Mouse (Mus musculus) intestine, embryonic 14.5 days (tissue): ENCODE results near the gene H2al2a. TPM values are rescaled to one million over a fixed set of nuclear protein-coding genes. Genes with fewer than 3 reads are reported as not detected.

Source experiments
- ATAC-seq: fragments of 200-750 bp; cut with Nextera tagmentation; replicated peaks from 2 replicates; pipeline ENCODE4 v1.8.0; 2017; ENCODE audit warnings: low read depth, moderate number of reproducible peaks, moderate TSS enrichment, moderate library complexity; ENCODE audit not compliant: low FRiP score, low TSS enrichment
- DNase-seq: peaks from one replicate; pipeline ENCODE4 v3.0.0-alpha.2; 2018; ENCODE audit warnings: low spot score
- H3K27ac ChIP-seq: fragments of 300-500 bp; sonication (generic); 2 replicates; pipeline ENCODE4 v1.5.1; 2014; ENCODE audit warnings: low read depth, mild to moderate bottlenecking, control low read depth
- H3K27me3 ChIP-seq: fragments of 300-500 bp; sonication (generic); replicated peaks from 2 replicates; pipeline ENCODE4 v1.6.1; 2014; ENCODE audit warnings: low read length, control low read depth; ENCODE audit not compliant: control insufficient read depth, insufficient read depth
- H3K36me3 ChIP-seq: fragments of 300-500 bp; sonication (generic); 2 replicates; pipeline ENCODE4 v1.6.1; 2014; ENCODE audit warnings: low read length, control low read depth; ENCODE audit not compliant: control insufficient read depth, insufficient read depth
- H3K4me1 ChIP-seq: fragments of 300-500 bp; sonication (generic); replicated peaks from 2 replicates; pipeline ENCODE4 v1.6.1; 2014; ENCODE audit warnings: low read length, control low read depth, mixed read lengths; ENCODE audit not compliant: control insufficient read depth, insufficient read depth
- H3K4me2 ChIP-seq: fragments of 300-500 bp; sonication (generic); 2 replicates; pipeline ENCODE4 v1.6.1; 2014; ENCODE audit warnings: low read length
- H3K4me3 ChIP-seq: fragments of 300-500 bp; sonication (generic); 2 replicates; pipeline ENCODE4 v1.5.1; 2014; ENCODE audit warnings: low read depth, low read length, control low read depth, mixed read lengths
- H3K9ac ChIP-seq: fragments of 300-500 bp; sonication (generic); 2 replicates; pipeline ENCODE4 v1.6.1; 2014; ENCODE audit warnings: mild to moderate bottlenecking, low read length
- H3K9me3 ChIP-seq: fragments of 300-500 bp; sonication (generic); 2 replicates; pipeline ENCODE4 v1.6.1; 2016; ENCODE audit warnings: low read length, control low read depth; ENCODE audit not compliant: control insufficient read depth
- WGBS: fragments of 180-500 bp; shearing (Covaris S2); extraction: QIAGEN DNeasy Blood & Tissue Kit; methylation state at CpG from one replicate; pipeline ENCODE4 v1.1.7; 2014; 5-methylcytosine and 5-hydroxymethylcytosine counted together
- polyA plus RNA-seq: library from polyadenylated mRNA; unstranded; fragments of >200 nt; fragmentation: Nextera tagmentation; extraction: Ambion mirVana; gene quantifications from 2 replicates; pipeline ENCODE4 v1.2.1, GENCODE M21; 2014

The H2al2a gene
- polyA plus RNA-seq, 1 experiment from 2014 or later = not detected

DNA sequence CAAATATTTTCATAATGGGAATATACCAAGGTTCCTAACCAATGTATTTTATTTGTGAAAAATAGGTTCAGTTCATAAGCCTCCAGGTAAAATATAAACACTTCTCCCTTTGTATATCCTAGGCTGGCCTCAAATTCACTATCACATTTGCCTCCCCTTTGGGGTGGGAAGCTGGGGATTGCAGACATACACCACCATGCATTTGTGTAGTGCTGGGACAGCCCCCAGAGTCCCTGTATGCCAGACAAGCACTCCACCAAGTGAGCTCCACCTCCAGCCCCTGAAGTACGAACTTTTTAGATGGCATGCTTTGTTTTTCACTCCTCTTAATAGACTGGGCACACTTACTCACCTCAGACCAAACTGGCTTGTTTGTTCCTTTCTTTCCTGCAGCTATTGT lies 26.1 kb upstream of the H2al2a start:
- WGBS = 58% methylated on average over 1 of the region's 1 CpGs

DNA sequence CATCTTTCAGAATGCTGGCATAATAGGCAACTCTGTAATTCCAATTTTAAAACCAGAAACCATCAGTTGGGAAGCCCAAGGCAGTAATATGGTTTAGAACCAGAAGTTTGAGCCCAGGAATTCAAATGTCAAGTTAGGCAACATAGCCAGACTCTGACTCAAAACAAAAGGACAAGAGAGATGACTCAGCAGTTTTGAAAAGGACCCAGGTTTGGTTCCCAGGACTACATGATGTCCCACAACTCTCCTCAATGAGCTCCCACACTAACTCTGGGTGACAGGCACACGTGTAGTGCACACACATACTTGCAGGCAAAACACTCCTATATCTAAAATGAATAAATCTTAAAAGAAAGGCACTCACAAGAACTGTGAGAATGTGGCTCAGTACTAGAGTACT lies 22.4 kb upstream of the H2al2a start:
- Histone ChIP-seq H3K27ac (no peak overlapping the region), H3K36me3 (no peaks in the 10 kb centered on the region), H3K9me3 (no peaks in the 10 kb centered on the region), H3K4me1 (no peaks in the 10 kb centered on the region), H3K9ac (no peak overlapping the region), H3K27me3 (no peaks in the 10 kb centered on the region), H3K4me2 (no peak overlapping the region), H3K4me3 (no peak overlapping the region)
- WGBS = 78% methylated on average over 1 of the region's 1 CpGs
- no peak for ATAC-seq
- no peak for DNase-seq

More for the DNA sequence above, 26.1 kb upstream of the H2al2a start:
- Histone ChIP-seq H3K9me3 (no peaks in the 10 kb centered on the region), H3K4me3 (no peak overlapping the region), H3K27ac (no peak overlapping the region), H3K9ac (no peak overlapping the region), H3K36me3 (no peaks in the 10 kb centered on the region), H3K4me2 (no peak overlapping the region), H3K4me1 (peaks cover 5% of the 10 kb centered on the region), H3K27me3 (no peaks in the 10 kb centered on the region)
- DNase-seq = no peak
- no peak for ATAC-seq

DNA sequence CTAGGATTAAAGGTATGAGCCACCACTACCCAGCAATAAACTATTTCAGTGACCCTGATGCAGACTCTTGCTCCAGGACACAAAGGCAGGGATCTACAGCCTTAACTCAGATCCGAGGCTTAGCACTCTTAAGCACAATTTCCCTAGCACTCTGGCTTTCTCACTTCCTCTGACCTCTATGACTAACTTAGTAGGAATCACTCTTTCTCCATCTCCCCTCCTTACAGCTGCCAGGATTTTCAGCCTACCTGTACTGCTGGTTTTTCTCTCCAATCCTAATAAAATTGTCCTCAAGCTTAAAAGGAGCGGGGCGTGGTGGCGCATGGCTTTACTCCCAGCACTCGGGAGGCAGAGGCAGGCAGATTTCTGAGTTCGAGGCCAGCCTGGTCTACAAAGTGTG lies 20.6 kb upstream of the H2al2a start:
- DNase-seq = no peak
- Histone ChIP-seq H3K9ac (no peak overlapping the region), H3K4me1 (no peaks in the 10 kb centered on the region), H3K4me2 (no peak overlapping the region), H3K27ac (no peak overlapping the region), H3K27me3 (no peaks in the 10 kb centered on the region), H3K9me3 (no peaks in the 10 kb centered on the region), H3K4me3 (no peak overlapping the region), H3K36me3 (no peaks in the 10 kb centered on the region)
- 94% methylated on average over 6 of the region's 6 CpGs for WGBS
- no peak for ATAC-seq

DNA sequence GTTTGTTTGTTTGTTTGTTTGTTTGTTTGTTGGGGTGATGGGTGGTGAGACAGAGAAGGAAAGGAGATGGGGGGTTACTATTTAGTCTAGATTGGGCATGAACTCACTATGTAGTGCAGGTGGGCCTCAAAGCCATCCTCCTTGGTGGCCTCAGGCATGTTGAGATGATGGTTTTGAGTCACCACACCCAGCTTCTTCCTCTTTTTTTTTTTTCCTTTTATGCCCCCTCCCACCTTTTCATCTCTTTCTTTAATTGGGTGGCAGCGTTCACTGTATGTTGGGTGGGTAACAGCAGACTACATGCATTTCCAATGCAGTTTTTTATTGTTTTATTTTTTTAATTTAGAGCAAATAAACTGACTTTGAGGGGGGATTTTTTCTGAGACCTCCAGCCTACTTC lies 19.9 kb upstream of the H2al2a start:
- ATAC-seq (no peak), DNase-seq (no peak)
- no peaks in the 10 kb centered on the region for H3K4me1 ChIP-seq
- no peaks in the 10 kb centered on the region for H3K9me3 ChIP-seq
- no peak overlapping the region for H3K4me3 ChIP-seq
- no peak overlapping the region for H3K9ac ChIP-seq
- no peaks in the 10 kb centered on the region for H3K27me3 ChIP-seq
- 93% methylated on average over 1 of the region's 1 CpGs for WGBS
- no peak overlapping the region for H3K4me2 ChIP-seq
- no peak overlapping the region for H3K27ac ChIP-seq
- H3K36me3 ChIP-seq = no peaks in the 10 kb centered on the region

DNA sequence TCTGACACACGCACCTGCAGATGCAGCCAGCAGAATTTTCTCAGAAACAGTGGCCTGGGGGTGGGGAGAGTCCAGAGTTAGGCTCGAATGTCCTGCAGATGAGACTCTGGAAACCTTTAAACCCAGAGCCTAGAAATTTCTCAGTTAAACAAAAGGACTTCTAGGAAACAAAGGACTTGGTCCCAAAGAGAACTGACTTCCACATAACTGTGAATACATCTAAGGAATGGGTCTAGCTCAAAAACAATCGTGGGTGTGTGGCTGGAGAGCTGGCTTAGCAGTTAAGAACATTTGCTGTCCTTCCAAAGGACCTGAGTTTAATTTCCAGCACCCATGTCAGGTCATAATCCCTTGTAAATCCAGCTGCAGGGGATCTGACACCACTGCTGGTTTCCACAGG lies 18.8 kb upstream of the H2al2a start:
- Histone ChIP-seq H3K9ac (no peak overlapping the region), H3K27ac (no peak overlapping the region), H3K4me1 (no peaks in the 10 kb centered on the region), H3K4me3 (no peak overlapping the region), H3K36me3 (no peaks in the 10 kb centered on the region), H3K27me3 (no peaks in the 10 kb centered on the region), H3K4me2 (no peak overlapping the region), H3K9me3 (no peaks in the 10 kb centered on the region)
- ATAC-seq (no peak), DNase-seq (no peak)
- WGBS = 71% methylated on average over 3 of the region's 3 CpGs

DNA sequence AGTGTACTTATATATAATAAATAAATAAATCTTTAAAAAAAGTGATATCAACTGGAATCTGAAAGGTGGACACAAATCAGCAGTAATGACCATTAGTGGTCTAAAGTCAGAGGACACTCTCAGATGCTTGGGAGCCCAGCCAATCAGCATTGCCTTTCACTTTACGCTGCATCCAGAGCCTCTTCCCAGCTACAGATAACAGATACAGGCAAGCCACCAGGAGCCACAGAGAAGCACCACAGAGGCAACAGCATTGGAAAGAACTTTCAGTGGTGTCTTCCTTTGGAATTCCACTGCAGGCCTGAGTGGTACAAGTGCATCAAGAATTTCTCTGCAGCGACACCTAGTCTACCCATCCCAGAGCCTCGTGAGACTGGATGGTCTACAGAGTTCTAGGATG lies 16.1 kb upstream of the H2al2a start:
- no peaks in the 10 kb centered on the region for H3K4me1 ChIP-seq
- no peaks in the 10 kb centered on the region for H3K9me3 ChIP-seq
- H3K4me3 ChIP-seq = no peak overlapping the region
- WGBS = 88% methylated on average over 3 of the region's 3 CpGs
- ATAC-seq (no peak), DNase-seq (no peak)
- no peak overlapping the region for H3K4me2 ChIP-seq
- no peaks in the 10 kb centered on the region for H3K36me3 ChIP-seq
- no peak overlapping the region for H3K9ac ChIP-seq
- H3K27ac ChIP-seq = no peak overlapping the region
- H3K27me3 ChIP-seq = no peaks in the 10 kb centered on the region

DNA sequence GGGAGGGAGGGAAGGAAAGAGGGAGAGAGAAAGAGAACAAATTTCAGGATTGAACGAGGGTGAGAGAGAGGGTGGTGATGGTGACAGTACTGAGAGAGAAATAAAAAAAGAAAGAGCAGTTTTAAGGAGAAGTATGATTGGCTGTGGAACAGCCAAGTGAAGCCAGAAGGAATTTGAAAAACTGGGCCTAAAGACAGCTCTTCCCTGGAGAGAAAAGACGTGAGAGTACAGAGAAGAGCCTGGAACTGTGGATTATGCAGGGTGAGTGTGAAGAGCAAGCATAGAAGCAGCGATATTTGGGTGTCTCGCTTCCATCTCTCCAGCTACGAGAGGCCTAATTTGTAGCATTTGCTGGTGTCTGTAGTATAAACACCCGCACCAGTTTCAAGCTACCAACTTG lies 14.5 kb upstream of the H2al2a start:
- DNase-seq = no peak
- Histone ChIP-seq H3K36me3 (no peaks in the 10 kb centered on the region), H3K9me3 (no peaks in the 10 kb centered on the region), H3K4me2 (no peak overlapping the region), H3K27ac (no peak overlapping the region), H3K27me3 (no peaks in the 10 kb centered on the region), H3K4me1 (no peaks in the 10 kb centered on the region), H3K4me3 (no peak overlapping the region), H3K9ac (no peak overlapping the region)
- ATAC-seq = no peak
- 86% methylated on average over 6 of the region's 6 CpGs for WGBS

DNA sequence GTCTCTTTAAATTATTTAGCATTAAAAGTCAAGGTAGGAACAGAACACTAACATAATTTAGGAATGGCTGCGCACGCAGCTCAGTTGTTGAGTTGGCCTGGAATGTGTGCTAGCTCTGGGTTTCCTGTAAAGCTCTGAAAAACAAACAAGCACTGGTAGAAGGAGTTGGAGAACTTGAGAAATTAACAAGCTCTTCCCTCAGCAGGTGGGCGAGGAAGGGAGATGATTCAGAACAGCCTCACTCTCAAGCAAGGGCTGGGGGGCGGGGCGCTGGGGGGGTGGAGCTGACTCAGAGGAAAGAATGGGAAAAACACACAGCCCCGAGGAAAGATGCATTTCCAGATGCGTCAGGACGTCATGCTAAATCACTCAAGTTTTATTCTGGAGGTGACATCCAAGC lies 8.4 kb upstream of the H2al2a start:
- Histone ChIP-seq H3K4me1 (peaks cover 7% of the 10 kb centered on the region; the same call in 1 of the 2 replicates), H3K27ac (no peak overlapping the region), H3K27me3 (no peaks in the 10 kb centered on the region), H3K9ac (no peak overlapping the region), H3K36me3 (no peaks in the 10 kb centered on the region), H3K9me3 (no peaks in the 10 kb centered on the region), H3K4me3 (no peak overlapping the region), H3K4me2 (no peak overlapping the region)
- WGBS = 32% methylated on average over 8 of the region's 8 CpGs
- ATAC-seq (no peak), DNase-seq (no peak)

DNA sequence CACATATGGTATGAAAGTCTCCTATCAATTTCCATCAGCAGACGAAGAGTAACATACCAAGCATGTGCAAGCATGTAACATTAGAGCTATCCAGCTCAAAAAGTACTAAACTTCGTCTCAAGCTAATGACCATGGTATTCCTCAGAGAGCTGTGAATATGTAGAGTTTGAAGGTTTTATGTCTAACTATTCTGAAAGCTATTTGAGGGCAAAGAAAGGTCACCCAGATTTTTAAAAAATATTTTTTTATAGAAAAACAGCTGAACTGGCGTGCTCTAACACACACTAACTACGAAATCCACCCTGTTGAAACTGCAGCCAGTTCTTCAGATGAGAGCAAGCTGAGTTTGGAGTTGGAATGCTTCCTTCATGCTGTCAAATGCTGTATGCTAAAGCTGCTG lies 7.5 kb upstream of the H2al2a start:
- peaks cover 7% of the 10 kb centered on the region; the same call in 1 of the 2 replicates for H3K4me1 ChIP-seq
- no peak overlapping the region for H3K27ac ChIP-seq
- ATAC-seq (no peak), DNase-seq (no peak)
- no peaks in the 10 kb centered on the region for H3K27me3 ChIP-seq
- no peaks in the 10 kb centered on the region for H3K9me3 ChIP-seq
- no peaks in the 10 kb centered on the region for H3K36me3 ChIP-seq
- no peak overlapping the region for H3K9ac ChIP-seq
- 80% methylated on average over 4 of the region's 4 CpGs for WGBS
- no peak overlapping the region for H3K4me3 ChIP-seq
- no peak overlapping the region for H3K4me2 ChIP-seq
